15 mouse cellular contexts compared by ENCODE assay signal in genomic region chr16:43466749-43467065, GRCm38 (mm10).
A peak's percentile ranks its signal among the peaks of the same experiment; 100 is the strongest.
DNase-seq lines count a peak whose midpoint lies in the region; ATAC-seq lines count a peak whose summit lies in the region.
"Had no signal": no experiment of that assay in that cellular context is flagged by ENCODE, and none has a peak within 500 bp of the region (broad histone marks: within the 10 kb centered on the region; RNA-seq: fewer than 3 reads in every experiment).

No protein-coding gene starts in this region.

- no peak overlapping the region for H3K27ac ChIP-seq in heart, embryonic 11.5 days (ENCODE audit: low read depth, low read length)
- H3K27ac ChIP-seq: embryonic facial prominence, embryonic 13.5 days; heart, embryonic 13.5 days; limb, embryonic 15.5 days; neural tube, embryonic 13.5 days had no signal

- H3K4me2 ChIP-seq in heart, embryonic 11.5 days = no peak overlapping the region
- H3K4me2 ChIP-seq: embryonic facial prominence, embryonic 13.5 days; heart, embryonic 13.5 days; limb, embryonic 15.5 days; neural tube, embryonic 13.5 days had no signal

- H3K9ac ChIP-seq in heart, embryonic 11.5 days (ENCODE audit: low read depth, low read length) = no peak overlapping the region
- H3K9ac ChIP-seq: embryonic facial prominence, embryonic 13.5 days; heart, embryonic 13.5 days; limb, embryonic 15.5 days; neural tube, embryonic 13.5 days had no signal

- H3K4me1 ChIP-seq in heart, embryonic 11.5 days (ENCODE audit: control insufficient read depth, insufficient read depth, low read length) = peaks cover 10% of the 10 kb centered on the region

- H3K4me3 ChIP-seq in heart, embryonic 11.5 days (ENCODE audit: low read depth, low read length) = no peak overlapping the region
- H3K4me3 ChIP-seq: embryonic facial prominence, embryonic 13.5 days; heart, embryonic 13.5 days; limb, embryonic 15.5 days; neural tube, embryonic 13.5 days had no signal

- no peaks in the 10 kb centered on the region for H3K27me3 ChIP-seq in heart, embryonic 11.5 days (ENCODE audit: control insufficient read depth, insufficient read depth, low read length)
- H3K27me3 ChIP-seq: embryonic facial prominence, embryonic 13.5 days; heart, embryonic 13.5 days; limb, embryonic 15.5 days; neural tube, embryonic 13.5 days had no signal

- H3K36me3 ChIP-seq in heart, embryonic 11.5 days (ENCODE audit: control insufficient read depth, insufficient read depth, low read length) = no peaks in the 10 kb centered on the region
- H3K36me3 ChIP-seq: embryonic facial prominence, embryonic 13.5 days; heart, embryonic 13.5 days; limb, embryonic 15.5 days; neural tube, embryonic 13.5 days had no signal

- DNase-seq in heart, adult 11 months = peak; percentile 95
- DNase-seq in adipocyte (ENCODE audit: low spot score) (peak; percentile 71), MN1 (ENCODE audit: low spot score) (no peak)
- peak; percentile 86 for DNase-seq in cerebellum, adult 11-12 months
- peak; percentile 75 to 79 for DNase-seq in heart, postnatal 10 days
- DNase-seq in thymus, postnatal 0 days (ENCODE audit: low spot score) = no peak
- DNase-seq in retina, embryonic 14.5 days (ENCODE audit: low spot score) = no peak
- DNase-seq: kidney, postnatal 25 days; spleen, adult 18-20 months; thymus, postnatal 4 days had no signal

- intact Hi-C loops in heart, postnatal 10 days (cut with DNase I) = loop anchor here (5.0 kb wide), 1 partner anchor 106 kb away; no protein-coding TSS in a partner anchor

- no peaks in the 10 kb centered on the region for H3K9me3 ChIP-seq in heart, embryonic 11.5 days (replicated peaks; ENCODE audit: control insufficient read depth, low read length)
- H3K9me3 ChIP-seq: embryonic facial prominence, embryonic 13.5 days; heart, embryonic 13.5 days; limb, embryonic 15.5 days; neural tube, embryonic 13.5 days had no signal

- 77% methylated on average over 2 of the region's 2 CpGs for WGBS in heart, embryonic 11.5 days (ENCODE audit: insufficient replicate concordance)

- ATAC-seq in heart, embryonic 11.5 days (replicated peaks; ENCODE audit: insufficient number of reproducible peaks, low FRiP score, low TSS enrichment) = no peak

Comparison
In these comparisons a context has a peak if more than half of its experiments do, and no peak if none do; other contexts are left out.
1. DNase-seq: peak in heart, adult 11 months (single experiment), adipocyte (single experiment), cerebellum, adult 11-12 months (single experiment) and heart, postnatal 10 days (2 of 2); none in MN1 (single experiment), thymus, postnatal 0 days (single experiment) and retina, embryonic 14.5 days (single experiment).